16 mouse cellular contexts compared by ENCODE assay signal in genomic region chr6:17115046-17115790, GRCm38 (mm10). TPM values are rescaled to one million over a fixed set of nuclear protein-coding genes. Genes with fewer than 3 reads are reported as not detected.
A peak's percentile ranks its signal among the peaks of the same experiment; 100 is the strongest.
DNase-seq lines count a peak whose midpoint lies in the region; ATAC-seq and TF ChIP-seq lines count a peak whose summit lies in the region.
"Had no signal": no experiment of that assay in that cellular context is flagged by ENCODE, and none has a peak within 500 bp of the region (broad histone marks: within the 10 kb centered on the region; RNA-seq: fewer than 3 reads in every experiment).

No protein-coding gene starts in this region.

- no peaks in the 10 kb centered on the region for H3K9me3 ChIP-seq in heart, embryonic 15.5 days (replicated peaks)
- no peaks in the 10 kb centered on the region for H3K9me3 ChIP-seq in lung, postnatal 0 days (ENCODE audit: low read length)
- no peaks in the 10 kb centered on the region for H3K9me3 ChIP-seq in stomach, postnatal 0 days (ENCODE audit: control insufficient read depth, low read length)
- H3K9me3 ChIP-seq in midbrain, embryonic 15.5 days, result no peaks in the 10 kb centered on the region
- H3K9me3 ChIP-seq: liver, embryonic 13.5 days had no signal

- TF ChIP-seq EP300 in lung, postnatal 0 days (IDR thresholded peaks at IDR 0.05), result peak; percentile 89
- TF ChIP-seq EP300 in stomach, postnatal 0 days (optimal IDR thresholded peaks at IDR 0.05), result no peak

- WGBS in heart, embryonic 15.5 days, result 58% methylated on average over 2 of the region's 2 CpGs
- 54% methylated on average over 2 of the region's 2 CpGs for WGBS in lung, postnatal 0 days
- whole genome bisulfite sequencing in stomach, postnatal 0 days, result 43% methylated on average over 2 of the region's 2 CpGs
- 82% methylated on average over 2 of the region's 2 CpGs for WGBS in midbrain, embryonic 15.5 days

- H3K36me3 ChIP-seq in heart, embryonic 15.5 days, result no peaks in the 10 kb centered on the region
- H3K36me3 ChIP-seq in lung, postnatal 0 days (ENCODE audit: insufficient read depth, low read length), result no peaks in the 10 kb centered on the region
- no peaks in the 10 kb centered on the region for H3K36me3 ChIP-seq in stomach, postnatal 0 days (ENCODE audit: control insufficient read depth, insufficient read depth, low read length)
- no peaks in the 10 kb centered on the region for H3K36me3 ChIP-seq in midbrain, embryonic 15.5 days (replicated peaks)
- H3K36me3 ChIP-seq: liver, embryonic 13.5 days had no signal

- no peak overlapping the region for H3K4me2 ChIP-seq in heart, embryonic 15.5 days
- H3K4me2 ChIP-seq in lung, postnatal 0 days (replicated peaks; ENCODE audit: low read depth, low read length), result no peak overlapping the region
- no peak overlapping the region for H3K4me2 ChIP-seq in stomach, postnatal 0 days (replicated peaks; ENCODE audit: low read depth)
- H3K4me2 ChIP-seq in midbrain, embryonic 15.5 days, result no peak overlapping the region
- H3K4me2 ChIP-seq: liver, embryonic 13.5 days had no signal

- ATAC-seq in heart, embryonic 15.5 days (replicated peaks; ENCODE audit: insufficient number of reproducible peaks, insufficient read depth, low FRiP score, low read depth), result no peak
- peak; percentile 58 for ATAC-seq in lung, postnatal 0 days
- no peak for ATAC-seq in stomach, postnatal 0 days (ENCODE audit: low FRiP score, low TSS enrichment)
- ATAC-seq in midbrain, embryonic 15.5 days (replicated peaks), result no peak
- ATAC-seq: forebrain, postnatal 0 days; intestine, postnatal 0 days had no signal

- TF ChIP-seq POLR2A in embryonic fibroblast, embryonic 13.5 days (IDR thresholded peaks at IDR 0.05; ENCODE audit: low read depth, low read length), result no peak

- H3K27ac ChIP-seq in heart, embryonic 15.5 days, result peak overlapping the region; percentile 27; the same call in 1 of the 2 replicates
- H3K27ac ChIP-seq in embryonic fibroblast, embryonic 13.5 days (ENCODE audit: insufficient read depth, low read length), result peak overlapping the region; percentile 73
- peak overlapping the region; percentile 28; the same call in 1 of the 2 replicates for H3K27ac ChIP-seq in lung, postnatal 0 days (ENCODE audit: low read length)
- peak overlapping the region; percentile 75 for H3K27ac ChIP-seq in stomach, postnatal 0 days (replicated peaks)
- H3K27ac ChIP-seq in midbrain, embryonic 15.5 days, result no peak overlapping the region
- H3K27ac ChIP-seq: liver, embryonic 13.5 days had no signal

- peaks cover 8% of the 10 kb centered on the region; the same call in 1 of the 2 replicates for H3K4me1 ChIP-seq in heart, embryonic 15.5 days (replicated peaks)
- H3K4me1 ChIP-seq in embryonic fibroblast, embryonic 13.5 days (ENCODE audit: control insufficient read depth, insufficient read depth, low read length), result peaks cover 4% of the 10 kb centered on the region
- no peaks in the 10 kb centered on the region for H3K4me1 ChIP-seq in lung, postnatal 0 days (ENCODE audit: insufficient read depth, low read depth, low read length)
- no peaks in the 10 kb centered on the region for H3K4me1 ChIP-seq in stomach, postnatal 0 days (replicated peaks; ENCODE audit: control insufficient read depth, insufficient read depth)
- no peaks in the 10 kb centered on the region for H3K4me1 ChIP-seq in midbrain, embryonic 15.5 days
- H3K4me1 ChIP-seq: liver, embryonic 13.5 days had no signal

- no peak overlapping the region for H3K4me3 ChIP-seq in heart, embryonic 15.5 days
- H3K4me3 ChIP-seq in embryonic fibroblast, embryonic 13.5 days (ENCODE audit: insufficient read depth, low read length), result no peak overlapping the region
- no peak overlapping the region for H3K4me3 ChIP-seq in lung, postnatal 0 days (ENCODE audit: low read depth, low read length)
- no peak overlapping the region for H3K4me3 ChIP-seq in stomach, postnatal 0 days (ENCODE audit: low read depth, low read length)
- H3K4me3 ChIP-seq in midbrain, embryonic 15.5 days, result no peak overlapping the region
- H3K4me3 ChIP-seq: liver, embryonic 13.5 days; myocyte had no signal

- no peak overlapping the region for H3K9ac ChIP-seq in heart, embryonic 15.5 days
- H3K9ac ChIP-seq in lung, postnatal 0 days (replicated peaks; ENCODE audit: low read depth), result no peak overlapping the region
- no peak overlapping the region for H3K9ac ChIP-seq in stomach, postnatal 0 days (ENCODE audit: low read length)
- H3K9ac ChIP-seq in midbrain, embryonic 15.5 days, result no peak overlapping the region
- H3K9ac ChIP-seq: forebrain, postnatal 0 days; liver, embryonic 13.5 days had no signal

- no peaks in the 10 kb centered on the region for H3K27me3 ChIP-seq in heart, embryonic 15.5 days
- H3K27me3 ChIP-seq in lung, postnatal 0 days (replicated peaks; ENCODE audit: insufficient read depth, low read length), result no peaks in the 10 kb centered on the region
- no peaks in the 10 kb centered on the region for H3K27me3 ChIP-seq in stomach, postnatal 0 days (ENCODE audit: control insufficient read depth, insufficient read depth, low read length)
- H3K27me3 ChIP-seq in midbrain, embryonic 15.5 days (replicated peaks), result no peaks in the 10 kb centered on the region
- H3K27me3 ChIP-seq: liver, embryonic 13.5 days had no signal

- TF ChIP-seq CTCF in embryonic fibroblast, embryonic 13.5 days (IDR thresholded peaks at IDR 0.05; ENCODE audit: borderline replicate concordance, insufficient read depth, low read length), result no peak
- TF ChIP-seq CTCF in lung, postnatal 0 days (IDR thresholded peaks at IDR 0.05), result no peak
- TF ChIP-seq CTCF in stomach, postnatal 0 days (IDR thresholded peaks at IDR 0.05; ENCODE audit: low read depth), result no peak

- DNase-seq in heart, adult 9 months (ENCODE audit: low spot score in 2 of 2), result no peak
- DNase-seq in lung, postnatal 0 days (ENCODE audit: low spot score), result peak; percentile 37
- no peak for DNase-seq in stomach, postnatal 0 days (ENCODE audit: low spot score)
- DNase-seq in retina, embryonic 14.5 days (ENCODE audit: low spot score), result no peak
- DNase-seq: cerebellum, adult 18-20 months; forebrain, postnatal 0 days; gastrocnemius, postnatal 14 days; kidney, postnatal 14 days; liver, embryonic 13.5 days; right cerebral cortex, postnatal 25 days; thymus, postnatal 36 days had no signal

RNA-seq across cellular contexts. Expression of gene Tes, which starts 50.3 kb away (rescaled TPM):
- 10.0 and 17.2 TPM in 2 replicates for polyA plus RNA-seq in heart, embryonic 15.5 days (2015; fragmentation: Nextera tagmentation; extraction: Ambion mirVana)
- 94.4 and 136 TPM in 2 replicates for polyA plus RNA-seq in embryonic fibroblast, embryonic 13.5 days (2011; ENCODE audit: insufficient read length, low read depth, missing spikeins)
- polyA plus RNA-seq in lung, postnatal 0 days (2015; fragmentation: Nextera tagmentation; extraction: Ambion mirVana), result 50.5 and 52.7 TPM in 2 replicates
- polyA plus RNA-seq in stomach, postnatal 0 days (2015; fragmentation: Nextera tagmentation; extraction: Ambion mirVana), result 111 and 114 TPM in 2 replicates
- polyA plus RNA-seq in midbrain, embryonic 15.5 days (2015; fragmentation: Nextera tagmentation; extraction: Ambion mirVana), result 29.9 and 32.0 TPM in 2 replicates
